Comparison of ENCODE assay signal across 15 mouse cellular contexts in genomic region chr1:118479246-118479645, GRCm38 (mm10).
DNase-seq lines count a peak whose midpoint lies in the region; ATAC-seq and TF ChIP-seq lines count a peak whose summit lies in the region.
"Had no signal": no experiment of that assay in that cellular context is flagged by ENCODE, and none has a peak within 500 bp of the region (broad histone marks: within the 10 kb centered on the region; RNA-seq: fewer than 3 reads in every experiment).

No protein-coding gene starts in this region.

- no peak overlapping the region for H3K4me2 ChIP-seq in intestine, postnatal 0 days (replicated peaks; ENCODE audit: low read depth)
- H3K4me2 ChIP-seq in intestine, embryonic 15.5 days (replicated peaks): no peak overlapping the region
- H3K4me2 ChIP-seq in heart, embryonic 13.5 days: peak overlapping the region; percentile 43
- no peak overlapping the region for H3K4me2 ChIP-seq in liver, embryonic 13.5 days
- H3K4me2 ChIP-seq: hindbrain, embryonic 14.5 days; limb, embryonic 12.5 days had no signal

- 48% methylated on average over 4 of the region's 4 CpGs for WGBS in intestine, postnatal 0 days
- WGBS in intestine, embryonic 15.5 days: 68% methylated on average over 4 of the region's 4 CpGs
- 29% methylated on average over 4 of the region's 4 CpGs for WGBS in heart, embryonic 13.5 days
- 14% methylated on average over 4 of the region's 4 CpGs for WGBS in liver, embryonic 13.5 days (ENCODE audit: insufficient replicate concordance)

- H3K36me3 ChIP-seq in intestine, postnatal 0 days (ENCODE audit: control insufficient read depth, insufficient read depth): peaks cover 3% of the 10 kb centered on the region; the same call in 1 of the 2 replicates
- H3K36me3 ChIP-seq in intestine, embryonic 15.5 days: no peaks in the 10 kb centered on the region
- 0 out of 2 replicates have a peak, but pooled peaks cover 7% of the 10 kb centered on the region for H3K36me3 ChIP-seq in heart, embryonic 13.5 days
- H3K36me3 ChIP-seq in liver, embryonic 13.5 days: no peaks in the 10 kb centered on the region

- 0 out of 2 replicates have a peak overlapping the region, but pooled peaks have one; percentile 11 for H3K27ac ChIP-seq in intestine, postnatal 0 days (ENCODE audit: low read depth, low read length)
- H3K27ac ChIP-seq in intestine, embryonic 15.5 days: no peak overlapping the region
- peak overlapping the region; percentile 98 for H3K27ac ChIP-seq in heart, embryonic 13.5 days (replicated peaks)
- H3K27ac ChIP-seq in liver, embryonic 13.5 days: peak overlapping the region; percentile 68
- H3K27ac ChIP-seq: hindbrain, embryonic 14.5 days; limb, embryonic 12.5 days had no signal

- no peak overlapping the region for H3K9ac ChIP-seq in intestine, postnatal 0 days (ENCODE audit: low read depth, low read length)
- no peak overlapping the region for H3K9ac ChIP-seq in intestine, embryonic 15.5 days
- peak overlapping the region; percentile 60 for H3K9ac ChIP-seq in heart, embryonic 13.5 days
- H3K9ac ChIP-seq in liver, embryonic 13.5 days: peak overlapping the region; percentile 17; the same call in 1 of the 2 replicates
- H3K9ac ChIP-seq: hindbrain, embryonic 14.5 days; limb, embryonic 12.5 days had no signal

- DNase-seq in liver, embryonic 13.5 days: peak; percentile 40
- no peak for DNase-seq in thymus, postnatal 0 days (ENCODE audit: low spot score)
- DNase-seq in right cerebral cortex, adult 2 months (ENCODE audit: low spot score in 2 of 2): no peak
- no peak for DNase-seq in frontal cortex, postnatal 25 days (ENCODE audit: low spot score in 2 of 2)
- no peak for DNase-seq in ovary, postnatal 36 days (ENCODE audit: low spot score)
- DNase-seq: cerebellum, adult 9-10 months; gastrocnemius, postnatal 14 days; kidney, adult 9 months; layer of hippocampus, adult 9-11 months; spleen, adult 18-20 months had no signal

- H3K27me3 ChIP-seq in intestine, postnatal 0 days (replicated peaks; ENCODE audit: control insufficient read depth, insufficient read depth, low read length): no peaks in the 10 kb centered on the region
- no peaks in the 10 kb centered on the region for H3K27me3 ChIP-seq in intestine, embryonic 15.5 days (replicated peaks)
- no peaks in the 10 kb centered on the region for H3K27me3 ChIP-seq in heart, embryonic 13.5 days (replicated peaks)
- no peaks in the 10 kb centered on the region for H3K27me3 ChIP-seq in liver, embryonic 13.5 days
- H3K27me3 ChIP-seq: limb, embryonic 12.5 days had no signal

- no peaks in the 10 kb centered on the region for H3K9me3 ChIP-seq in intestine, postnatal 0 days (ENCODE audit: control insufficient read depth)
- no peaks in the 10 kb centered on the region for H3K9me3 ChIP-seq in intestine, embryonic 15.5 days
- no peaks in the 10 kb centered on the region for H3K9me3 ChIP-seq in heart, embryonic 13.5 days
- H3K9me3 ChIP-seq in liver, embryonic 13.5 days (replicated peaks): no peaks in the 10 kb centered on the region
- H3K9me3 ChIP-seq: limb, embryonic 12.5 days had no signal

- no peak overlapping the region for H3K4me3 ChIP-seq in intestine, postnatal 0 days (ENCODE audit: low read depth, low read length)
- H3K4me3 ChIP-seq in intestine, embryonic 15.5 days (replicated peaks): no peak overlapping the region
- H3K4me3 ChIP-seq in heart, embryonic 13.5 days: no peak overlapping the region
- H3K4me3 ChIP-seq in liver, embryonic 13.5 days (replicated peaks): no peak overlapping the region
- H3K4me3 ChIP-seq: limb, embryonic 12.5 days had no signal

- ATAC-seq in intestine, postnatal 0 days: no peak
- ATAC-seq in intestine, embryonic 15.5 days: no peak
- ATAC-seq in heart, embryonic 13.5 days (ENCODE audit: extremely low read depth, insufficient number of reproducible peaks, low FRiP score, low TSS enrichment): peak; percentile 66; the same call in 1 of the 2 replicates
- peak; percentile 61 for ATAC-seq in liver, embryonic 13.5 days (ENCODE audit: low read depth)

- TF ChIP-seq CTCF in intestine, postnatal 0 days (IDR thresholded peaks at IDR 0.05; ENCODE audit: low read depth): no peak

- no peaks in the 10 kb centered on the region for H3K4me1 ChIP-seq in intestine, postnatal 0 days (replicated peaks; ENCODE audit: control insufficient read depth, insufficient read depth, low read length)
- H3K4me1 ChIP-seq in intestine, embryonic 15.5 days (replicated peaks): no peaks in the 10 kb centered on the region
- H3K4me1 ChIP-seq in heart, embryonic 13.5 days: peaks cover 66% of the 10 kb centered on the region
- H3K4me1 ChIP-seq in liver, embryonic 13.5 days (replicated peaks): peaks cover 76% of the 10 kb centered on the region
- H3K4me1 ChIP-seq: limb, embryonic 12.5 days had no signal

Comparison
In these comparisons a context has a peak if more than half of its experiments do, and no peak if none do; other contexts are left out.
1. ATAC-seq: peak in heart, embryonic 13.5 days (single experiment) and liver, embryonic 13.5 days (single experiment); none in intestine, postnatal 0 days (single experiment) and intestine, embryonic 15.5 days (single experiment).
2. H3K9ac ChIP-seq: peak in heart, embryonic 13.5 days (single experiment) and liver, embryonic 13.5 days (single experiment); none in intestine, postnatal 0 days (single experiment) and intestine, embryonic 15.5 days (single experiment).